Mouse (Mus musculus) spleen, embryonic (tissue): ENCODE data around the gene Gm20388.
"Not testable (repeated sequence)": the region's sequence is repeated elsewhere in the genome, so short reads cannot be mapped to it uniquely, and the experiment has no call there.

Experiments used
- CTCF ChIA-PET: fragments of 350-600 bp; sonication (Branson Sonifier 250); formaldehyde crosslinking; loops from one replicate; lab custom pipeline; 2022; lab: Charles Lee

Gm20388 gene

DNA sequence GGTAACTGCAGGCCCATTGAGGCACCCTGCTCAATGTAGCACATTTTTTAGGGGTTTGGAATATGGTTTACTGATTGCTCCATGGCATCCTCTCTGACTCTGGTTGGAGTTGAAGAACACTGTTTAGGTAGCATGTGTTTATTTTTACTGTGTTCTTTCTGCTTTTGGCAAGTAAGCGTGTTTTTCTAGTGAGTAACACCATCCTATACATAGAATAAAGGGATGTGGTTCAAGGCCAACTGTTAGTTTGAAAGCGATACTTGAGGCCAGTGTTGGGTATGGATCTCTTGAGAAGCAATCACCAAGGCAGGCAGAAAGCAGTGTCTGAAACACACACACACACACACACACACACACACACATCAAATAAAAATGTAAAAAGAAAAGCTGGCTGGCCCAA is 3277.4 kb downstream of the Gm20388 start:
- CTCF ChIA-PET: no interaction called here

DNA sequence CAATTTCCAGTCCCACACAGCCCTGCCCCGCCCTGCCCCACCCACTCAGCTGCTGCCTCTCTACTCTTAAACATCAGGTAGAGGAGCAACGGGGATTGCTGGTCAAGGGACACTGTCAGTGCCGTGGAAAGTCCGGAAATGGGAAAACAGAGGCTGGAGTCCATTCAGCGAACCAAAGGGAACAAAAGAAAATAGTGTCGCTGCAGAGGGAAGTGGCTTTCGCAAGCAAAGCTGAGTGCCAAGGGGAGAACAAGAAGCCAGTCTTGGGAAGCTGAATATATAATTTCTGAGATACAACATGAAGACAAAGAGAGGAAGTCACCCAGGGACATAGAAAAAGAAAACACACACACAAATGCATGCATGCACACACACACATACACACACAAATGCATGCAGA is 3278.2 kb downstream of the Gm20388 start:
- CTCF ChIA-PET: no interaction called here

DNA sequence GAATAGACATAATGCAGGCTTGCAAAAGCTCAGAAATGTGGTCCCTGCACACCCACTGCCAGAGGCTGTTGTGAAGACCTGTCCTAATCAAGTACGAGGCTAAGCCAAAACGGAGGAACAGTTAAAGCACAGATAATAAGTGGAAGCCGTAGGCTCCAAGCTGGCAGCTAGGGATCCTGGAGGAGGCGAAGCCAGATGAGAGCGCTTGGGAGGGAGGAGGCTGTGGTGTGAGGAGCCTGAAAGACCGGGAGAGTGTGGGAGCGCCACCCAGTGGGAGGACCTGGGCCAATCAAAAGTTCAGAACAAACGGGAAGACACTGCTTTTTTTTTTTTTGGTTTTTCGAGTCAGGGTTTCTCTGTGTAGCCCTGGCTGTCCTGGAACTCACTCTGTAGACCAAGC is 3280.0 kb downstream of the Gm20388 start:
- CTCF ChIA-PET: interaction anchor here (0.7 kb wide), 1 partner anchor 29 kb away, joined by 4 read pairs; no protein-coding TSS in a partner anchor

DNA sequence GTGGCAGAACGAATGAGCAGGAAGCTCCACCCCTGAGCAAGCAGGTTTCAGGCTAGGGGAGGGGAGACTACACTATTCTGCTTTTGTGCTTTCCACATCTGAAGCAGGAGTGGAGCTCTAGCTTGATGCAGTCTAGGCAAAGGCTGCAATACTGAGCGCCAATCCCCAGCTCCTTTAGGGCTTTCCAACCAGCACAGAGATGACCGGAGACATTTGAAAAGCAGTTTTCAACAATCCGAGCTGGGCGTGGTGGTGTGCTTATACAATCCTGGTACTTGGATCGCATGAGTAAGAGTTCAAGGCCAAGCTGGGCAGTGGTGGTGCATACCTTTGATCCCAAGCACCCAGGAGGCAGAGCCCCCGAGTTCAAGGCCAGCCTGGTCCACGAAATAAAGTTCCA is 3281.3 kb downstream of the Gm20388 start:
- CTCF ChIA-PET: no interaction called here

DNA sequence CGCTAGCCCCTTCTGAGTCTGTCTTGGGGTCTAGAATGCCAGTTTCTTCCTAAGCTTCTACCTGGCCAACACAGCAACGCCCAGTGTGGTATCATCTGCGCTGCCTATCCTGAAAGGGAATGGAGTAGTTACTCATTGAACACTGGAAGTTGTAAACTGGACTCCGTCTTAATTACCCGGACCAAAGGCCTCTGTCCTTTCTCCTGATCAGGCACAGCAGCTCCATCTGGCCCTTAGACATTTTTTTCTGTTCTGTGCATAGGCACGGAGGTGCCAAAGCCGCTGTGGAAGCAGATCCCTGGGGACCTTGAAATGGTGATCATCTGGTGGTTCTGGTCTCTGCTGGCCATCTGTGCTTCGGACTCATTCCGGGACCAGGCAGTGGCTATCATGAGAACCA is 3283.1 kb downstream of the Gm20388 start:
- CTCF ChIA-PET: interaction anchor here (0.6 kb wide), 1 partner anchor 349 kb away, joined by 4 read pairs; no protein-coding TSS in a partner anchor

DNA sequence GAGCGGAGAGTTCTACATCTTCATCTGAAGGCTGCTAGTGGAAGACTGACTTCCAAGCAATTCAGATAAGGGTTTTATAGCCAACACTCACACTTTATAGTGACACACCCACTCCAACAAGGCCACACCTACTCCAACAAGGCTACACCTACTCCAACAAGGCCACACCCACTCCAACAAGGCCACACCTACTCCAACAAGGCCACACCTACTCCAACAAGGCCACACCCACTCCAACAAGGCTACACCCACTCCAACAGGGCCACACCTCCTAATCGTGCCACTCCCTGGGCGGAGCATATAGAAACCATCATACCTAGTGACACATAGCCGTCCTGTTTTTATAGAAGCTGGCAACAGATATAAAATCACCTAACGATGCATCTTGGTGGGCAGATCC is 3286.4 kb downstream of the Gm20388 start:
- CTCF ChIA-PET: not testable (repeated sequence)

DNA sequence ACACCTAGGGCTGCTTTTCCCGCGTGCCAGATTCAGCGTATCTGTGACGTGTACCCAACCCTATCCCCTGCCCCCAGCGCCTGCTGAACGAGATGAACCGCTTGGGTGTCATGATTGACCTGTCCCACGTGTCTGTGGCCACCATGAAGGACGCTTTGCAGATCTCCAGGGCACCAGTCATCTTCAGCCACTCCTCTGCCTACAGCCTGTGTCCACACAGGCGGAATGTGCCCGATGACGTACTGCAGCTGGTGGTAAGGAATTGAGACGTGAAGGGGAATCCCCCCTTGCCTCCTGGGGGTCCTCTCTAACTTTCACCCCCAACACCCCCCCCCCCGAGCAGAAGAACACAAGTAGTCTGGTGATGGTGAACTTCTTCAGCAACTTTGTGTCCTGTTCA is 3289.2 kb downstream of the Gm20388 start:
- CTCF ChIA-PET: interaction anchor here (0.7 kb wide), 1 partner anchor 1614 kb away, joined by 3 read pairs; no protein-coding TSS in a partner anchor

DNA sequence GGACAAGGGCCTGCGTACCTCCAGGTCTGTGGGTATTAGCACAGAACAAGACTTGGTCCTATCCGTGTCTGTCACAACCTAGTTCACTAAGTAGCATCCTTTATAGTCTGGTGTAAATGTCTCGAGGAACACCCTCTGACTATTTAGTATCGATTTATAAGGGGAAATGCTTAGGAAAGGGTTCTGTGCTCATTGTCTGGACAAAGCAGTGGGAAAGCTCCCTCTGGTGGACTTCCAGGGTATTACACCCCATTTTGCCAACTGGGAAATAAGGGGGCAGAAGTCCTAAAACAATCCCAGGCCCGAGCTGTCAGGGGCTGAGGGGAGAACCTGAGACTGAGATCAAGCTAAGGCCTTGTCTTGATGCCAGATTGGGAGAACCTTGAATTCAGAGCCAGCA is 3291.6 kb downstream of the Gm20388 start:
- CTCF ChIA-PET: no interaction called here

DNA sequence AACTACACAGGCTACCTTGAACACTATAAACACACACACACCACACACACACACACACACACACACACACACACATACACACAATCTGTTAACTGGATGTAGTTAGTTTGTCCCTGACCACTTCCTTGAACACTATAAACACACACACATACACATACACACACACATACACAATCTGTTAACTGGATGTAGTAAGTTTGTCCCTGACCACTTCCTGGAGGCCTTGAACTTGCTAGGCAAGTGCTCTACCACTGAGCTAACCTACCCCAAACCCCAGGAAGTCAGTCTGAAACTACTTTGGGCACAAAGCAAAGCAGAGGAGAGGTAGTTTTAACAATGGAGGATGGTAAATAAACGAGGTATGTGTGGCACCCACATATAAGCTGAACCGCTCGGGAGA is 3292.9 kb downstream of the Gm20388 start:
- CTCF ChIA-PET: interaction anchor here (0.7 kb wide), 1 partner anchor 172 kb away, joined by 6 read pairs; no protein-coding TSS in a partner anchor

DNA sequence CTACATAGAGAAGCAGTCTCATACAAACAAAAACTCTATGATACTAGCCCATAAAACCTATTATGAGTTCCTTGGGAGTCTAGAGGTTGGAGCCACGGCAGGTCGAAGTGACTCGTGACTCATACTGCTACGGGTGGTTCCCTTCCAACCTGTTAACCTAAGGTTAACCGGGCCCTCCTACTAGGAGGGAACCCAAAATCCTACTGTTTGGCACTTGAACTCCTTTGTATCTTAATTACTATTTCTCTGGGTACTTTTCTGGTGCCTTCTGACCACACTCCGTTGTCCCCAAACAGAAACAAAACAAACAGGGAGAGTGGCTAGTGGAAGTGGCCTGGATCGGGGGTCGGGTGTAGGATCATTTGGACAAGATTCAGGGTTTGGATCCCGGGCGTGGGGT is 3301.2 kb downstream of the Gm20388 start:
- CTCF ChIA-PET: interaction anchor here (1.5 kb wide), 1 partner anchor 12 kb away, joined by 4 read pairs; the partner anchor contains the start of gene Cdk10

DNA sequence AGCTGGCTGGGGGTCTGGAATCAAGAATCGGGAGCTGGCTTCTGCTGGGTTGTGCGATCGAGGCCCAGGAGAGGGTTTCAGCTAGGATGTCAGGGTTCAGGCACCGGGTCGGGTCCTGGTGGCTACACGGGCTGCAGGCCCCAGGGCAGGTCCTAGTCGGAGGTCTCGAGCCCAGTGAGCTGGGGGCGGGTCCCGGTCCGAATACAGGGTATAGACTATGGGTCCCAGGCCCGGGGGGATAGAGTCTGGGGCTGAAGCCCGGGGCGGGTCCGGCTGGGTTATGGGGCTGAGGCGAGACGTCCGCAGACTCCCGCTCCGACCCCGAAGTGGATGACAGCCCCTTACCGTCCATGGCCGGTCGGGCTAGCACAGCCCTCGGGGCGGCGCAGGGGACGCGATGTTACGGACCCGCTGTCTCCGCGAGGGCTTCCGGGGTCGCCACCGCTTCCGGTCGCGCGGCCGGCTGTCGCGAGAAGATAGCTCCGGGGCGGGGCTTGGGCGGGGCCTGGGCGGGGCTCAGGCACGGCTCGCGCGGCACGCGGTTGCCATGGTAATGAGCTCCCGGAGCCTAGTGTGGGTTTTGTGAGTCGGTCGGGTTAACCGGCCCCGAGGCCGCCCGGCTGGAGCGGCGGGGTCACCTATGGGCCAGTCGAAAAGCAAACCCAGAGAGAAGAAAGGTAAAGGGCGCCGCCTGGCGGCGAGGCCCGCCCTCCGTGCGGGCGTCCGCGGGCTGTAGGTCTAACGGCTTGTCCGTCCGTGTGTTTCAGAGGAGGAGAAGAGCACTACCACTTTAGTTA is 3301.9 kb downstream of the Gm20388 start, which contains the start of the genes Chmp1a and Spata33:
TSS of gene Chmp1a (minus strand) at position 443 of the 797 bp plus-strand sequence.
TSS of gene Spata33 (plus strand) at position 512 of the 797 bp plus-strand sequence.
- CTCF ChIA-PET: interaction anchor here (1.5 kb wide), 1 partner anchor 12 kb away, joined by 4 read pairs; the partner anchor contains the start of gene Cdk10

DNA sequence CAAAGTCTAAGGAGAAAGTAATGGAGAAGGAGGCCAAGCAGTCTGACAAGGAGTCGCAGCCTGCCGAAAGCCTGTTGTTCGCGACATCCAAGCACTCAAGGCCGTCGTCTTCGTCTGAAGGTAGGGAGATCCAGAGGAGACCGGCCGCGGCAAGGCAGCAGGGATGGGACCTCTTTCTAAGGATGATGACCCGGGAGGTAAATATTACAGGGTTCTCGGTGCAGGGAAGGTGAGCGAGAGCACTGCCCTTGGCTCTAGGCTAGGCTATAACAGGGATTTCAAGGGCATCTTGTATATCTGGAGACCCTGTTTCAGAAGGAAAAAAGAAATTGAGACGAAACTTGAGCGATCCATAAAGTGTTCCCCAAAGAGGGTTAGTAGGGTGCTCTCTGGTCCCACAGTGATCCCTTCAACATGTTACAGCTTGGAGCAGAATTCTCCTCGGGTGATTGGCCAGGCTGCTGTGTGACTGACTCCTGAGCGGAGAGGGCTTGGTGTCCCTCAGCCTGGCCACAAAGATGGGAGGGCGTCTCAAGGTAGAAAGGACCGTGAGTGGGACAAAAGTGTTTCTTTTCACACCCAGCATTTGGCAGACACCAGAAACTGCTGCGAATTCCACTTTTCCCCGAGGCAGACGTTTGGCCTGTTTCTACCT is 3302.6 kb downstream of the Gm20388 start:
- CTCF ChIA-PET: interaction anchor here (1.5 kb wide), 1 partner anchor 11 kb away, joined by 4 read pairs; the partner anchor contains the start of gene Cdk10

DNA sequence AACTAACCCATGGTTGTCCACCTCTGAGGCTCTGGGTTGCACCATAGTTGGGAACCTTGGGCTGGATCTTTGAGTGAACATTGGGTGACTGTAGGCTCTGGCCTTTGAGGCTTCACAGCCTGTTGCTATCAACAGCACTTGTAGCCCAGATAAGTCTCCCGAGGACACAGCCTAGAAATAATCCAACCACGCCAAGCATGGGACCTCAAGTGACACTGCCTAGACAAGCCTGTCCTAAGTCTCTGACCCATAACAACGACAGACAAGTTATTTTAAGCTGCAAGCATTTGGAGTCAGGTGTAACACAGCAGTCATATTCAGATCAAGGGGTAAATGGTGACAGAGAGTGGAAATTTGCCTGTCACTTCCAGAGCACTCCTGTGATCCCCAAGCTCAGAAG is 3304.8 kb downstream of the Gm20388 start:
- CTCF ChIA-PET: no interaction called here

DNA sequence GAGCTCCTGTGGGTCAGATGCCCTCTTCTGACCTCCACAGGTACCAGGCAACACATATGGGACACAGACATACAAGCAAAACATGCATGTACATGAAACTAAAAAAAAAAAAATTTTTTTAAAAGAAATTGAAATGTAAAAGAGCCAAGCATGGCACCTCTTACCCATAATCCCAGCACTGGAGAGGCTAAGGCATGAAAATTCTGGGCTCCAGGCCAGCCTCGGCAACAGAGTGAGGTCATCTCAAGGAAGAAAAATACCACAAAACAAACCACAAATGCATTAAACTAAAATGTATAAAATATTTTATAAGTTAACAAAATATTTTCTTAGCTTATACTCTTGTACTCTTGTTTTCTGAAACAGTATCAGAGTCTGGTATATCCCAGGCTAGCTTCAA is 3310.3 kb downstream of the Gm20388 start:
- CTCF ChIA-PET: interaction anchor here (0.7 kb wide), 2 partner anchors 26 to 206 kb away, joined by 4 to 6 read pairs; no protein-coding TSS in a partner anchor

DNA sequence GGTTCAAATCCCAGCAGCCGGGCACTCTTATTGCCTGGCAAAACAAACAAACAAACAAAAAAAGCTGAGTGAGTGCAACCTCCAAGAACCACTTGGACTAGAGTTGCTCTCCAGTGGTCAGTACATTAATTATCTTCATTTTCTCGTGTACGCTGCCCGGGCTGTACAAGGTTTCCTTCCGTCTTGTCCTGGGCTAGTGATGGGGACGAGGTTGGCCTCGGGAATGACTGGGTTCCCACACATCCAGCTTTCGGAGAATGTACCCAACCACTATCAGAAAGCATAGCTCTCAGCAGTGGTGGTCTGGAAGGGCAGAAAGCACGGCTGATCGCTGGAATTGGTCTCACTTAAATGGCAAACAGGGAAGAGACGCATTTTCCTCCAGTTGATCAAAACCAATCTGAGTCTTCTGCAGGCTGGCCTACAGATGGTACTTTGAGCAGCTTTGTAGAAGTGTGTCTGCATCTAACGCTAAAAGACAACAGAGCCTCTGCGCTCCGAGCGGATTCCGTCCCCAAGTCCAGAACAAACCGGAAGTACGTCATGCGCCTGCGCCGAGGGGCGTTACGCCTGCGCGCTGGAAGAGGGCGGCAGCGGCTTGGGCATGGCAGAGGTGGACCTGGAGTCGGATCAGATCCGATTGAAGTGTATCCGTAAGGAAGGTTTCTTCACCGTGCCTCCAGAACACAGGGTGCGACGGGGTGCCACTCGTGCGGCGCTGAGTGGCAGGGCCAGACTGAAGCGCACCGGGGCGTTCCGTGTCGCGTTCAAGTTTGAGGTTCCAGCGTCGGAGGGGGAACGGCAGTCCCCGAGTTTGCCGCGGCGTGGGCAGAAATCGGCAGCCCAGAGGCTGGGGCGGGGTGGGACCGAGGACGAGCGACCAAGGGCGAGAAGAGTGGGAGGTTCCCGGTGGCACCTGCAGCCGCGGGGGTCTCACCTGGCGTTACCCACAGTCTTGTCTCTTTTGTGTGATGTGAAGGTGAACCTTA is 3313.9 kb downstream of the Gm20388 start, which contains the start of gene Cdk10:
TSS of gene Cdk10 (plus strand) at position 565 of the 989 bp plus-strand sequence.
- CTCF ChIA-PET: interaction anchor here (1.2 to 1.5 kb wide), 2 partner anchors 10 to 12 kb away, joined by 3 to 4 read pairs; partner anchors contain the start of genes Chmp1a and Spata33

DNA sequence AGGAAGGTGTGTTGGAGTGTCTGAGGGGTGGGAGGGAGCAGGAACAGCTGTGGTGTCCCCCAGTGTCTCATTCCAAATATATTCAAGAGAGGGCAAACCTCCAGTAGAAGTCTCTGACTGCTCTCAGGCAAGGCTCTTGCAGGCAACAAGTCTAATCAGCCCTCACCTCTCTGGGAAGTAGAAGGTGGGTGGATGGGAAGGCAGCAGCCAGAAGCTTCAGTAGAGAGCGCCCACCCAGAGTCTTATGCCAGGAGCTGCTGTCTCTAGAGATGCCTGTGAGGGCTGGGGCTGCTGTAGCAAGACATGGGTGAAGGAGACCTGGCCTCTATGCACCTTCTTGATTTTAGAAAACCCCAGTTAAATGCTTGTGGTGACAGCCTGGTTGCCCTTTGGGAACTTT is 3317.8 kb downstream of the Gm20388 start:
- CTCF ChIA-PET: no interaction called here

DNA sequence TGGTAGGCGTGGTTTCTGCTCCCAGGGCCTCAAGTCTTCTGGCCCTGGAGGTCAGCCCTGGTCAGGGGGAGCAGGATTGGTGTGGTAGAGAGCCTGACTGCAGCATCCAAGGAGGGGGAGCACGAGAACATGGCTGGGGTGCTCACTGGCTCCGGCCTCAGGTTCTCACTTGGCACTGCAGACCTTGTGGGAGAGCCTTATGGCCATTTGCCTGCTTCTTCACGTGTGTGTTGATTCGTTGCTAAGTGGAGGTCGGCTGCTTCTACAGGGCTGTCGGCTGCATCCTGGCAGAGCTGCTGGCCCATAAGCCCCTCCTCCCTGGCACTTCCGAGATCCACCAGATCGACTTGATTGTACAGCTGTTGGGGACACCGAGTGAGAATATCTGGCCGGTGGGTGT is 3319.7 kb downstream of the Gm20388 start:
- CTCF ChIA-PET: not testable (repeated sequence)

DNA sequence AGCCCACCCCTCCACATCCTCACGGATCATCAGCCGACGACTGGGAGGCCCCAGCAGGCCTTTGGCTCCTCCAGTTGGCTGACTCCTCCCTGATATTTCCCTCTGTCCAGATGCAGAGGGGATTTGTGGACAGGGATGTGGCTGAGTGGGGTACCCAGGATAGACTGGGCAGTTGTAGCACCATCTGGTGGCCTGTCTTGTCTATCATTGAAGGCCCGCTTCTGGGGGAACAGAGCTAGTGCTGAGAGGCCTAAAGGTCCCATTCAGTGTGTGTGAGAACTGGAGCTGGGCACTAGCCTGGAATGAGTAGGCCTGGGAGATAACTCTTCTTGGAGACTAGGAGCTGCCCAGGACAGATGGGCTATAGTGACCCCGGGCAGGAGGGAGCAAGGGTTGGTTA is 3321.1 kb downstream of the Gm20388 start:
- CTCF ChIA-PET: no interaction called here

DNA sequence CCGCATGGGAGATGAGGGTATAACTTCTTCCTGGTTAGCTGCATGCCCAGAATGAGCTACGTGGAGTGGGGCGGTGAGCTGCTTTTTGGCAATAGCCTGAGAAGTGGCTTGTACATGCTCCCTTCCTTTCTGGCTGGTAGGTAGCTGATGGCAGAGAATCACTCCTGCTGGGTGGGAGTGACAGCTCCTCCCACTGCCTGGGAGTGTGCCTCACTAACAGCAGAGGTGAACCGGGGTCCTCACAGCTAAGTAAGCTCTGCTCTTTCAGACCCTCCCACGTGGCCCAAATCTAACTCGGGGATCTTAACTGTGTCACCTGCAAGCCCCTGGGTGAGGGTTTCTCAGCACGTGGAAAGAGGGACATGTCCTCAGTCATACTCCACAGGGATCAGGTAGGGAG is 3321.9 kb downstream of the Gm20388 start:
- CTCF ChIA-PET: no interaction called here

DNA sequence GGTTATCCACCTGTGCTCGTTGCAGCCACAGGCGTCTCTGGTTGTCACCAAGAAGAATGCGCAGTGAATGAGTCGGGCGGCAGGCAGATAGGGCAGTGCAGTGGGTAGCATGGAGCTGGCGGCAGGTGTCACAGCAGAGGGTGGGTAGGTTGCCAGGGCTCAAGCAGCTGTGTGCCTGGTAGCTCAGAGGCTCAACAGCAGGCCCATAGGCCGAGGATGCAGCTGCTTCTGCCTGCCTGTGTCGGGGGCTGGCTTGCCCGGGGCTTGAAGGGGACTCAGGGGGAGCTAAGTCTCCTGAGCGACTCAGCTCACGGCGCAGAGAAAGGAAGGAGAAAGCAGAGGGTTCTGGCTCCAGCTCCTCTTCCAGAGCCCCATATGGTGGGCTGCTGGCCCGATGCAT is 3322.7 kb downstream of the Gm20388 start:
- CTCF ChIA-PET: no interaction called here

DNA sequence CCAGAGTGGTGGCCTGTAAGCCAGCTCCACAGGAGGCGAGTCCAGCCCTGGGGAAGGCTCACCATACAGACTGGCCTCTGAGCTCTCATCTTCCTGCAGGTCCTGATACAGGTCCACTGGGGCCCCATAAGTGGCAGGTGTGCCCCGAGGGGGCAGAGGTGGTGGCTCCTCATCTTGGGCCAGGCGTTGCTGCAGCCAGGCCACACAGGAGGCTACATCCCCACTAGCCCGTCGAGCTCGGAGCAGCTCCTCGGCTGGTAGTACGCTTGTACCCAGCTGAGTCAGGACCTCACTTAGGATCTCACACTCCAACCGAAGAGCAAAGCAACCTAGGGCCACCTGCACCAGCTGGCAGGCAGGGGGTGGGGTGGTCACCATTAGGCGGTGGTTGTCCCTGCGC is 3323.1 kb downstream of the Gm20388 start:
- CTCF ChIA-PET: no interaction called here
